Mouse (Mus musculus): ENCODE measurements around the gene Abat. TPM values are rescaled to one million over a fixed set of nuclear protein-coding genes. Genes with fewer than 3 reads are reported as not detected.

The Abat gene
- polyA plus RNA-seq, 1 experiment: 4.2 TPM

DNA sequence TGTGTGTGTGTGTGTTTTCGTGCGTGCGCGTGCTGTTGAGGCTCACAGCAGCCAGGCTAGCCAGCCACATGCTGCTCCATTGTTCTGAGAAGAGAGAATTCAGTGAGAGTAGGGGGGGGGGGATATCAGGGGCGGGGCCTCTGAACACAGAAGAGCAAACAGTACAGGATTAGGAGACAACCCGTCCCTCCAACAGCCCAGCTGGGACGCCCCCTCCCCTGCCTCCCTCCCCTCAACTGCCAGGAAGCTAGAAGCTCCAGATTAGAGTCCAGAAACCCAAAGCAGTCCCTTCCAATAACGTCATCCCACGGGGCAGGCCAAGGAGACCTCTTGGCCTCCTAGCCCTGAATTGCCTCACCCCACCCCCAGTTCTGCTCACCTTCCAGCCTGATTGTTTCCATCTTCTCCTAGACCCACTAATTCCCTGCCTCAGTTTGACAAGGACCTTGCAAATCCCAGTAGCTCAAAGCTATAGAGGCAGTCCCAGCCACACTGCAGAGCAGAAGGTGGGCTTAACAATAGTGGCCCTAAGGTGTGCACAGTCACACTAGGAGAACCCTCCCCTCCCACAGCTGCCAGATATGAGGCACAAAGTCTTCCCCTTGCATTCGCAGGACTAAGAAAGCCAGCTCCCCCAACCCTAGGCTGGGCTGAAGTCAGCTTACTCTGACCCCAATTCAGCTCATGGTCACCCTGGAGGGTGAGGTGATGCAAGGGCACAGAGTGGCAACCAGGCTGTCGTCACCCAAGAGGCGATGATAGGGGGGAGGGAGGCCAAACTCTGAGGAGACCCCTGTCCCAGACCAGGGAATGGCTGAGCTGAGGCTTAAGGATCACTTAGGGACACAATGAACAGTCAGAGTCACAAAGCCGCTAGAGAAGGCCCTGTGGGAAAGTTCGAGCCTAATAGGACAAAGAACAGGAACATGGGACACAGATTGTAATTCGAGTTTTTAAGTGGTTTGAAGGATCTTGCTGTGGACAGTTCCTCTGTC is 157.1 kb downstream of the Abat start:
- TF ChIP-seq POLR2A (IDR thresholded peaks at IDR 0.05; ENCODE audit: borderline replicate concordance, extremely low read depth, low read depth, low read length) (no peak), CTCF (IDR thresholded peaks at IDR 0.05; ENCODE audit: insufficient read depth, low read length) (no peak)
- WGBS: 20% methylated on average over 13 of the region's 15 CpGs
- DNase-seq: no peak
- Histone ChIP-seq H3K4me1 (ENCODE audit: control insufficient read depth, insufficient read depth, low read length) (peaks cover 37% of the 10 kb centered on the region), H3K4me3 (replicated peaks; ENCODE audit: extremely low read depth, low read depth, low read length) (peak overlapping the region; percentile 40)

Other genes starting within 250 kb of the Abat start
- gene Tmem114, start 88.3 kb upstream of the Abat start, polyA plus RNA-seq (2012; rRNA removed): not detected in 2 replicates
- 16.5 and 24.2 TPM in 2 replicates for gene Mettl22, start 42.6 kb upstream of the Abat start, polyA plus RNA-seq (2012; rRNA removed)
- gene Pmm2, start 124.2 kb downstream of the Abat start, polyA plus RNA-seq (2012; rRNA removed): 47.8 and 55.4 TPM in 2 replicates
- gene Tmem186, start 124.3 kb downstream of the Abat start, polyA plus RNA-seq (2012; rRNA removed): 7.7 and 8.2 TPM in 2 replicates
- gene Carhsp1, start 158.7 kb downstream of the Abat start, polyA plus RNA-seq (2012; rRNA removed): 89.5 and 94.0 TPM in 2 replicates
- gene Gm5767, start 167.3 kb downstream of the Abat start, polyA plus RNA-seq (2012; rRNA removed): 0.23 TPM in 1 of 2 replicates, not detected in the other